Comparison of ENCODE assay signal across 15 mouse cellular contexts in the genomic region with DNA sequence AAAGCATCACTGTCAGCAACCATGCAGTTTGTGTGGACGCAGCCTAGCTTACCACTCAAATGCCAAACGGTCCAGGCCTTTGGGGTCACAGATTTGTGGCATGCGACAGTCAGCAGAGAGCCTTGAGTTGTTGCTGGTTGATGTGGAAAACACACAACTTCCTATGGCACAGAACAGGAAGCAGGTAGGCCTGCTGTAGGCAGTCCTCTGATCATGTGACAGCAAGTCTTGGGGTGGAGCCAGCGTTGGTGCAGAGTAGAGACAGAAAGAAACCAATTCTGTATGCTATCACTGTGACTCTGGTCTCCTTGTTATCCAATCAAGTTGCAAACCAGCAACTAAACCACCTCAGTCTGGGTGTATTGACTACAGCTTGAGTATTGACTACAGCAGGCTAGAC.
DNase-seq lines count a peak whose midpoint lies in the region; ATAC-seq lines count a peak whose summit lies in the region.
"Had no signal": no experiment of that assay in that cellular context is flagged by ENCODE, and none has a peak within 500 bp of the region (broad histone marks: within the 10 kb centered on the region; RNA-seq: fewer than 3 reads in every experiment).

No protein-coding gene starts in this region.

- 0 out of 2 replicates have a peak, but pooled peaks have one; percentile 36 for ATAC-seq in common myeloid progenitor, adult 5-6 weeks (replicated peaks; ENCODE audit: low read depth, poor library complexity, severe bottlenecking)
- ATAC-seq in megakaryocyte progenitor cell, adult 5-6 weeks (replicated peaks; ENCODE audit: poor library complexity): peak; percentile 50; the same call in 1 of the 2 replicates
- ATAC-seq: forebrain, embryonic 13.5 days; hindbrain, postnatal 0 days had no signal

- DNase-seq in 416B (ENCODE audit: low read depth): peak; percentile 21
- DNase-seq in CD4-positive helper T cell, adult 2 months (ENCODE audit: low read depth, low spot score): peak; percentile 30
- no peak for DNase-seq in cerebellum, adult 9-10 months
- no peak for DNase-seq in heart, postnatal 14 days
- DNase-seq in adrenal gland, adult 18-20 months (ENCODE audit: low spot score in 2 of 2): no peak
- DNase-seq: adrenal gland, adult 8-10 months; cerebellum, adult 9-11 months; gastrocnemius, postnatal 25 days; kidney, postnatal 4 days; midbrain, embryonic 14.5 days; right cerebral cortex, postnatal 25 days had no signal

- intact Hi-C loops in heart, postnatal 14 days (cut with DNase I): no loop called here

Comparison
In these comparisons a context has a peak if more than half of its experiments do, and no peak if none do; other contexts are left out.
1. DNase-seq: peak in 416B (single experiment) and CD4-positive helper T cell, adult 2 months (single experiment); none in cerebellum, adult 9-10 months (single experiment), heart, postnatal 14 days (0 of 2) and adrenal gland, adult 18-20 months (0 of 2).